Mouse (Mus musculus): Measurements from ENCODE around the gene Pde12.
"Not testable (repeated sequence)": the region's sequence is repeated elsewhere in the genome, so short reads cannot be mapped to it uniquely, and the experiment has no call there.

The Pde12 gene

GRCm38 (mm10) chr14:26669292-26670073, at the start of gene Pde12:
Gene Pde12 (minus strand): TSS chr14:26669883.
- DNase-seq, result peak; percentile 91

- DNase-seq, result not testable (repeated sequence)
These were observed 35.6 kb upstream of the Pde12 start for GRCm38 (mm10) chr14:26705246-26705645.

- no peak for DNase-seq
These were observed 28.2 kb upstream of the Pde12 start for GRCm38 (mm10) chr14:26697912-26698311.

- DNase-seq, result no peak
These were observed 23.3 kb upstream of the Pde12 start, which contains the start of gene Dnah12 for GRCm38 (mm10) chr14:26692974-26693373. Gene Dnah12 (plus strand): TSS chr14:26693274.

GRCm38 (mm10) chr14:26691363-26691762, 21.7 kb upstream of the Pde12 start:
- no peak for DNase-seq

GRCm38 (mm10) chr14:26690727-26691126, 21.0 kb upstream of the Pde12 start:
- DNase-seq, result no peak

GRCm38 (mm10) chr14:26675791-26676190, 6.1 kb upstream of the Pde12 start:
- no peak for DNase-seq

- no peak for DNase-seq
These were observed 5.7 kb upstream of the Pde12 start for GRCm38 (mm10) chr14:26675371-26675770.

DNA sequence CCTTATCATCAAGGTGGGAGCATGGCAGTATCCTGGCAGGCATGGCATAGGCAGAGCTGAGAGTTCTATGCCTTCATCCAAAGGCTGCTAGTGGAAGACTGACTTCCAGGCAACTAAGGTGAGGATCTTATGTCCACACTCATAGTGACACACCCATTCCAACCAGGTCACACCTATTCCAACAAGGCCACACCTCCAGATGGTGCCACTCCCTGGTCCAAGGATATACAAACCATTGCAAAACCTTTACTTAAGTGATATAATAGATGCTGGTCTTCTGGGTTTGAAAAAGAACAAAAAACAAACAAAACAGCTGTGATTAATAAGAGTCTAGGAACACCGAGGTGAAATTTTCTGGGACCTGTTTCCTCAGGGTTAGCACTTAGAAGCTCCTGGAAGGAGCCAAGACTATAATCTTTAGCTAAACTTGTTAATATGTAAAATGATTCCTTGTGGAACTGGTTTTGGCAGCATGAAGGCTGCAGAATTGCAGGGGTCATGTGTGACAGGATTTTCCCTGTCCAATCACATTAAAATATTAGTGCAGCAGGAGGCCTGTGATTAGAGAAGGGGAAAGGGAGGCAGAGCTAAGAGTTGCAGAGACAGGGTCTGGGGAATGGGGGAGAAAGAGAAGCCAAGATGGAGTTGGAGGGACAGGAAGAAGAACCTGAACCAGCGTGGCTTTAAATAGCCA, 4.9 kb upstream of the Pde12 start:
- DNase-seq, result not testable (repeated sequence)

- DNase-seq, result not testable (repeated sequence)
These were observed 2.4 kb upstream of the Pde12 start for GRCm38 (mm10) chr14:26671870-26672615.

DNA sequence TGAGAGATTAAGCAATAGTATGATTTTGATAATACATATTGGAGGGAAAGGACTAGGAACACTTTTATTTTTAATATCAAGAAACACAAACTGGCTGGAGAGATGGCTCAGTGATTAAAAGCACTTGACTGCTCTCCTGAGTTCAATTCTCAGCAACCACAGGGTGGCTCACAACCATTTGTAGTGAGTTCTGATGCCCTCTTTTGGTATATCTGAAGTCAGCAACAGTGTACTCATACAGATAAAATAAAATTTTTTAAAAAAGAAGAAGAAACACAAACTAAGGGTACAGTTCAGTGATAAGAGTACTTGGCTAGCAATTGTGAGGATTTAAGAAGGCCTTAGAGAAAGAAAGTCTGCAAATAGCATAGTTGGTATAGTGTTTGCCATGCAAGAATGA, 1.3 kb upstream of the Pde12 start:
- no peak for DNase-seq

DNA sequence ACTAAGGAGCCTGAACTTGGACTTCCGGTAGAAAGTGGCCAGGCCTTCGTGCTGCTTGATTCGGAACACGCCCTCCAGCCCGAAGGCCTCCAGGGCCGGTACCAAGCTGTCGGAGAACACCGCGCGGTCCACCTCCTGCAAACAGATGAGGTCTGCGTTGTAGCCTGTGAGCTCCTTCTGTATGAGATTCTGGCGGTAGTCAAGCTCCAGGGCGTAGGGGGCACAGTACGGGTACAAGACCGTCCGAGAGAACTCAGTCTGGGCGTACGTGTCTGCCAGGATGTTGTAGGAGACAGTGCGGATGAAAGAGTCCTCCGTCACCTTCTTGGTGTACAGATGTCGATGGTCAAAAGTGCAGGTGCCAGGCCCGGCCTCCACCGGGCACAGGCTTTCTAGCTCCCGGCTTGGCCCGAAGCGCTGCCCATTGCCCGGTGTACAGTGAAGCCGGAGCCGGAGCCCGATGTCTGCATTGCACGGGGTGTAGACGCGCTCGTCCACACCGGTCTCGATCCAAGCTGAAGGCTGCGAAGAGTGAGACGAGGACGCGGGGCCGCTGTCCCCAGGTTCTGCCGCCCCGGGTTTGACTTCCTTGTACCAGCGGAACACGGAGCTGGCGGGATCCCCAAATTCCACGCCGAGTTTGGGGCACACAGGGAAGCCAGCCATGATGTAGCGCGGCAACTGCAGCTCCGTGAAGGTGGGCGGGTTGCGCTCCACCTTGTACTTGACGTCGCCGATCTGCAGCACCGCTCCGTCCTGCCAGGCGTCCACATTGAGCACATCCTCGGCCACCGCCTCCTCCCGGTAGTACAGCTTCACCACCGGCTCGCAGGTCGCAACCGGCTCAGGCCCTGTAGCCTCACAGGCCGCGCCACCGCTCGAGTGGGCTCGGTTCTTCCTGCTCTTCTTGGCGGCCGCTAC, 1.1 kb downstream of the Pde12 start:
- peak; percentile 57 for DNase-seq

DNA sequence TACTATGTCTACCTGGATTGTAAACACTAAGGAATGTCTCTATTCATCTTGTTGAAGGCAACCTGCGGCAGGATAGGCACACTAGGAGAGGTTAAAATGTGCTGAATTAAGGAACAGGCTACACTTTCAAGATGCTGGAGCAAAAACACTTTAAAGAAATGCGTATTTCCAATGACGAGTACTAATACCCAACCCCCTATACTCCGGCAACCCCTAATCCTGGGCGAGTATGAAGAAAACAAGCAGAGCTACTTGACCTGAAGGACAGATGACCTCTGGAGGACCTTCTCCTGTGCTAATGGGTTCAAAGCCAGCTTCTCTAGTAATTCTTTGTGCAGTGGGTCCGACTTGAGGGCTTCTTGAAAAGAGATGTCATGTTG, 1.7 kb downstream of the Pde12 start:
- no peak for DNase-seq

DNA sequence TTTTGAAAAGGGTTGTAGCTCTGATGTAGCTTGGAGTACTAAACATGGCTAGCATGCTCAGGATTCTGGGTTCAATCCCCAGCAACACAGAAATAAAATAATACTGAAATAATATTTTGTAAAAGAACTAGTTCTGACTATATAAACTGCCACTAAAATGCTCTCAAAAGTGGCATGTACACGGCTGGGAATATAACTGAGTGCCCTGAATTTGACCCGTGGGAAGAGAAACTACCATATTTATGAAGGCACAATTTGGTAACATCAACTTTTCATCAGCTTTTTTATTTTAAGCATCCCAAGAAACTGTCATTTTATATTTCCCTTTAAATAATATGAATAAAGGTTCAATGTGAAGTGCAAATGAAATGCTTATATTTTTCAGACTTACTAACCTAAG, 5.8 kb downstream of the Pde12 start:
- DNase-seq, result no peak

GRCm38 (mm10) chr14:26662488-26662887, 7.2 kb downstream of the Pde12 start:
- DNase-seq, result no peak

DNA sequence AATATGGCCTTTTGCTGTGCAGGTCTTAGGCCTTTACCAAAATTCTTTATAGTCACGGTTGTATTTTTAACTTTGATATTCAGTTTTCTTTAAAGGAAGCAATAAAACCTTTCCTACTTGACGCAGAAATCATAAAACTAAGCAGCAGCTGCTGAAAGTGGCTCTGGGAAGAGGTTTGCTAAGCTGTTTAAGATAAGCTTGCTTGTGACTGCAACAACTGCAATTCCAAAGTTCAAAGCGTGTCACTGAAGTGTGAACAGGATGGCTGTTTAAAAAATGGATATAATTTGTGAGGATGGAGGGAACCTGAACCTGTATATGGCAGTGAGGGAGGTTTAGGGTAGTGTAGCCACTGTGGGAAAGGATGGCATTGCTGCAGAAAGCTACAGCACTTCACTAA, 7.7 kb downstream of the Pde12 start:
- DNase-seq, result no peak

DNA sequence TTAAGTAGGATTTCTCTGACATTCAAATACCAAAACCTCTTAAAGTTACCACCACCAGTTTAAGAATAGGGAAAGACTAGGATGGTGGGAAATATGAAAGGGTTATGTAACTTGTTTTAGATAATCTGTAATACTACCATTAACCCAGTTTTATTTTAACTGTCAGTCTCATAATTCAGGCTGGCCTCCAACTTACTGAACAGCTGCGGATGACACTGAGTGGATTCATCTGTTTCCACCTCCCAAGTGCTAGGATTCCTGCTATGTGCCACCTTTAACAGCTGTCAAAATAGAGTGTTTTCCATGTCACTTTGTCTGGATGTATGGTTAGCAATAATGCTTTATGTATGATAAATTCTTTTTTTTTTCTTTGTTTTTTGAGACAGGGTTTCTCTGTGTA, 9.4 kb downstream of the Pde12 start:
- DNase-seq, result no peak

DNA sequence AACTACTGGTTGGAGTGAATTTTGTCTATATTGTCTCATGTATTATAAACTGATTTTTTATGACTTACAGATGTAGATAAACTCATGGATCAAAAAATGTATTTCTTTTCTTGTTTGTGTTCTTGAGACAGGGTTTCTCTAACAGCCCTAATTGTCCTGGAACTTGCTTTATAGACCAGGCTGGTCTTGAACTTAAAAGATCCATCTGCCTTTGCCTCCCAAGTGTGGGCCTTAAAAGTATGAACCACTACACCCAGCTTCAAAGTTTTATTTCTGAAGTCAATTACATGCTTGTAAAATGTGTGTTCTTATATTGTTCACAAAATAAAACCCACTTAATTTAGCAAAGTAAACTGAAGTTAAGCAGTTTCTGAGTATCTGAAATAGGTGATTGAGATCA, 11.5 kb downstream of the Pde12 start:
- DNase-seq, result no peak

- no peak for DNase-seq
These were observed 17.8 kb downstream of the Pde12 start for GRCm38 (mm10) chr14:26651901-26652300.

DNA sequence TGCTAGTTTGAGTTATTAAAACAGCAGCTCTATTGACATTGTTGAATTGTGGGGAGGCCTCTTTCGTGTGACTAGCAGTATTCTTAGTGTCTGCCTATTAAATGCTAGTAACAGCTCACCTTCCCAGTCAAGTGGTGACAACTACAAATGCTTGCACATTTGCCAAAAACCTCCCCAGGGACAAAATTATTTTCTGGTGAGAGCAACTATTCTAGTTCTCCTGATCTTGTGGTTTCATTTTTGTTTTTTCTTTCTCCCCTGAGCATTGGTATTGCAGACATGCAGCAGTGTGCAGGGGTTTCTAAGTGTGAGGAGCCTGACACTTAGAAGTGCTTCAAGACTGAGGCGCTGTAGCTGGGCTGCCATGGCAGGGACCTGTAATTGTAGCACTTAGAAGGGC, 21.9 kb downstream of the Pde12 start:
- no peak for DNase-seq

DNA sequence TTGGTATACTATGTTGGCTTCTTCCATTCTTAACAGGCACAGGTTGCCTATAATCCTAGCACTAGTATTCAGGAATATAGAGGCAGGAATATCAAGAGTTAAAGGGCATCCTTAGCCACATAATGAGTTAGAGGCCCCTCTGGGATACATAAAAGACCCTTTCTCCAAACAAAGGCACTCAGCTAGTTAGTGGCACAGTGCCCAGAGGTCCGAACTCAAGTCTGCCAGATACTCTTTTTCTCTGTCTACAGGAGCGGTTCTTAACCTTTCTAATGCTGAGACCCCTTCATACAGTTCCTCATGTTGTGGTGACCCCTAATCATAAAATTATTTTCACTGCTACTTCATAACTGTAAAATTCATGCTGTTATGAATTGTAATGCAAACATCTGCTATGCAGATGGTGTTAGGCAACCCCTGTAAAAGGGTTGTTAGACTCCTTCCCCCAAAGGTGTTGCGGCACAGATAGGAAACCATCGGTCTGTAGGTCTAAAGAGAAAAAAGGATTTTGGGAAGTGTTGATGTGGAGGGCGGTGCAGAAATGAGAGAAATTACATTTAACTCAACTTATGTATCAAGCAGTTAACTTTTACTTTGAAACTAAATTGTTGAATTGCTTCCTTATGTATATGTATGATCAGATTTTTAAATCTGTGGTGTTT, 23.6 kb downstream of the Pde12 start:
- no peak for DNase-seq

All from layer of hippocampus, adult 9-11 months (tissue).